Mouse (Mus musculus) right cerebral cortex, postnatal 4 days (tissue): ENCODE data around the gene Kcnk5.

Experiments
- DNase-seq: peaks from one replicate; pipeline ENCODE4 v3.0.0-alpha.2; 2022

The Kcnk5 gene

DNA sequence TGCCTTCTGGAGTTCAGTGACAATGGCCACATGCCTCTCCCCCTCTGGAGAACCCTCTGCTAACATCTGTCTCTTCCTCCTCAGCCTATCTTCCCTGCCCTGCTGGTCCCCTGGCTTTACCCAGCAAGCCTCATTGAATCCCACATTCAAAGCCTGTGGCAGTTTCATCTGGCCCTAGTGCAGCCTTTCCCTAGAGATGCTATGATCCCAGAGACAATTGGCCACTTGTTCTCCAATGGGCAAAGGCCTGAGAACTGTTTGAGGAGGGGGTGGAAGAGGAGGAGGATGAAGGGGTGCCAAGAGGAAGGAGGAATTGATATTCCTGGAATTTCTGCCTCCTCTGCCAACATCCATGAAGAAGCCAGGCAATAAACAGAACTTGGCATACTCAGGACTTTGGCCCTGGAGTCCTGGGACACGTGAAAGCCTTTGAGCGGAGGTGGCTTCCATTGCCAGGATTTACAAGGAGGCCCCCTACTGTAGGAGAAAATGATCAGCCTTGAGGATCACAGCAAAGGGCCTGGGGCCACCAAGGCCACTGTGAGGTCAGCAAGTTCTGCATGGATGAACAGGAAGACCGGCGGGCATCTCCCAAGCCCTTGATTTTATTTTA is 11.6 kb upstream of the Kcnk5 start:
- no peak for DNase-seq

DNA sequence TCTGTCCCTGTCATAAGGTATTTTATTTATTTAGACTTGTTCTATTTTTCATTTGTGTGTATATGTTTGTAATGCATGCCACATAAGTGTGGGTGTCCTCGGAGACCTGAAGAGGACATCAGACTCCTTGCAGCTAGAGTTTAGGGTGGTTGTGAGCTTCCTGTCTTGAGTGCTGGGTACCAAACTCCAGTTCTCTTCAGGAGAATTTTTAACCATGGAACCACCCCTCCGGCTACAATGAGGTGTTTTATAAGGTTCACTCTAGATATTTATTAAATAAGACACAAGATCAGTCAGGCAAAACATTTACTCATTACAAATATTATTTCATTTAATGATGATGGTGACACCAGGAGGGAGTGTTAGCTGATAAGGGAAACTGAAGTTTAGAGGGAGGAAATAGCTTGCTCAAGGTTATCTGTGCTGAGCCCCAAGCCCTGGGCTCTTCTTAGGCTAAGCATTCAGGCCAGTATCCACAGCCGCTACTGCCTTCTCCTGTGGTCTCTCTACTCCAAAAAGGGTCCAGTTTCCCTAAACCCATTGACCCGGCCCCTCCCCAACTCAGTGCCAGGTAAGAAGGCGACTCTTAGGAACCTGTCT is 9.6 kb upstream of the Kcnk5 start:
- no peak for DNase-seq

DNA sequence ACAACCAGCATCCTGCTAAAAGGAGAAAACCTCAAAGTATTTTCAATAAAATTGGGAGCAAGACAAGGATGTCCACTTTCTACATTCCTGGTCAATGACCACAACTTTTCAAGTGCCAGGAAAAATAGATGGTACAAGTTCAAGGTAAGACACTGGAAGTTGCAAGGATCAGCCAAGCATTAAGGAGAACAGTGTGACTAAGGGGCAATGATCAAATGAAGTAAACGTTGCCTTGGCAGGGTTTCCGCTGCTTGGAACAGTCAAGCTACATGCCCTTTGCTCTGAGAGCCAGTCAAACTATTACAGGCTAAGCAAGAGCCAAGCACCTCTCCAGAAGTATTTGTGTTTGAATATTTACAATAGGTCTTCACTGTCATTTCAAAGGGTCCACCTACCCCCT is 8.1 kb upstream of the Kcnk5 start:
- DNase-seq = no peak

DNA sequence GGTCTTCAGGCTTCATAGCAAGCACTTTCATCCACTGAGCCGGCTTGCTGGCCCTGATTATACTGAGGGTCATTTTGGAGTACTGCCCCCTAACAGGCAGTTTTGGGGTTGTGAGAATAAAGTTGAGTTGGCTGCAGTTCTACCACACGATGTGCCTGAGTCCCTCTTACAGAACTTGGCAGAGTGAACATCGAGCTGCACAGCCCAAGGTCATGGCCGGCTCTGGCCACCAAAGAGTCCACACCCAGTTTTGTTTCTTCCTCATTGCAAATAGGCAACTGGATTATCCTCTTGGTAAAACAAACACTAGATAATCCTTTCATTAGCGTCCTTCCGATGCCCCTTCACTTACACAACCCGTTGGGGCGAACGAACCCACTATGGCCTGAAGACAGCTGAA is 3.8 kb upstream of the Kcnk5 start:
- DNase-seq = no peak

DNA sequence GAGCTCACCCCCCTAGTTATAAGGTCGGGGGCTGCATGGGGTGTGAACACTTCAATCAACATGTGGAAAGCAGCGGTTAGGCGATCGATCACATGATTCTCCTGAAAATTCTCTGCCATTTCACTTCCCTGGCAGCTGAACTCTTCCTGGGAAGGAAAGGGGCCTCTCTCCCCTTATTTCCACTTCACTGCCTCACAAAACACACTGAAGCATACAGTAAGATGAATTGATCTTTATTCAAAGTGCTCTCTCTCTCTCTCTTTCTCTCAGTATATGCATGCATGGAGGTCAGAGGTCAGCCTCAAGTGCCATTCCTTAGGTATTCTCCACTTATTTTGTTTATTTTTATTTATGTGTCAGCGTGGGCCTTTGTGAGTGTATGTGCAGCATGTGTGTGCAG is 2.1 kb upstream of the Kcnk5 start:
- DNase-seq = no peak

DNA sequence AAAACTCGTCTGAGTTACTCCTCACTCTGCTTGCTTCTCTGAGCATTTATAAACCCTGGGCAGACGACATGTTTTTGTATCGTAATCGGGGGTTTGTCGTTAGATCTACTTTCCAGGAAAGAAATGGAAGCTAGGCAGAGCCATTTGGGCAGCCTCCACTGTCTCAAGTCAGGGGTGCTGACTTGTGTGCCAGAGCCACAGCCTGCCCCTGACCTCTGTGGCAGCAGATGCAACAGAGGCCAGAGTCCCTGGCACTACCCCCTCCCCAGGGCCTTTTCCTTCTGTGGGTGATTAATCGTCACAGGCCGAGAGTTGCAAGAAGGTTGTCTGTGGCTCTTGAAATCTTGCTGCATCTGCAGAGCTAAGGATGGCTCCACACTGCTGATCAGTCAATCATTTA is 987 bp upstream of the Kcnk5 start:
- DNase-seq = no peak

DNA sequence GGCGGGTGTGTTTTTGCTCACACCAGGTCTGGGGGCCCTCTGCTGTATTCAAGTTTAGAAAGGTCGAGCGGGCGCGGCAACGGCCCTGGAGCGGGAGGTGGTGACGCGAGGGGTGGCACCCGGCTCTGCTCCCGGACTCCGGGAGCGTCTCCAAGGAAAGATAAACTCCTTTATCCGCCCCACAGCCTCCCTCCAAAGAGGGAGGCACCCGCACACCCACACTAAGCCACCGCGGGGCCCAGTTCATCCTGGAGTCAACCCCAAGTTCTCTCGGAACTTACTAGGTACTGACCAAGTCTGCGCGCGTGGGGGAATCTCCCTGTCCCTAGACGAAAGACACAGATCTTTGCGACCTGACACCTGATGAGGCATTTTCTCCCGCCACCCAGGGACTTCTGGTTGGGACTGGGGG is 852 bp downstream of the Kcnk5 start:
- DNase-seq = no peak

DNA sequence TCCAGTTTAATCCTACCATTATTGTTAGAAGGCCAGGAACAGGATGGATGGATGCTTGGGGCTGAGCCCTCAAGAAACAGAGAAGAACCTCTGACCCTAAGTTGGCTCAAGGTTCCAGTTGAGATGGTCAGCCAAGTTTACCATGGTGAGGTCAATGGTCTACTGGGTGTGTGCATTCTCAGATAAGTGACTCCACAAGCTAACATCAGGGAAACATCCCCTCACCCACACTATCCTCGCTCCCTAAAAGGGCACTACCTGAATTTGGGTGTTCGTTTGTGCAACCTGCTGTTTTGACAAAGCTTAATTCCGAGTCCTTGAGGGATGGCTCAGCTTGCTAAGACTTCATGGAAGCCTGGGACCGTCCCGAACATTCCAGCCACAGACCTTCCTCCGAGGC is 1.3 kb downstream of the Kcnk5 start:
- no peak for DNase-seq

DNA sequence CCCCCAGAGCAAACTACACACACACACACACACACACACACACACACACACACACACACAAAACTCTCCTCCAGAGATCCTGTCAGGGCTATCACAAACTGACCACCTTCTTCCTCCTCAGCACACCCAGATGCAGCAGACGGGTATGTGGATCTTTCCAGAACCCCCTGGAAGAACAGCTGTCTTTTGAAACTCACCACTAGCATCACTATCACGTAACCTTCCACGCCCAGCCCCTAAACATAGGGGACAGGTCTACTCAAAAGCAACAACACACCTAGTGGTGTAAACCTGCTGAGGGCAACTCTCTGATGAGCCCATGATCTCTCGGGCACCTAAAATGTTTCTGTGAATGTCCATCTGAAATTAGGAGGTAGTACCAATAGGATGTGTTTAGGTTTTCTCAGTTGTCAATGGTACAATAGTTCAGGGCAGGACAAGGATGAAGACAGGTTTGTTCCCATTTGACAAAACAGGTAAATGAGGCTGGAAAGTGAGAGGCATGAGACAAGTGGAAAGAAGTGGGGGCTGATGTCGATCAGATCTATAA is 1.8 kb downstream of the Kcnk5 start:
- DNase-seq = no peak

DNA sequence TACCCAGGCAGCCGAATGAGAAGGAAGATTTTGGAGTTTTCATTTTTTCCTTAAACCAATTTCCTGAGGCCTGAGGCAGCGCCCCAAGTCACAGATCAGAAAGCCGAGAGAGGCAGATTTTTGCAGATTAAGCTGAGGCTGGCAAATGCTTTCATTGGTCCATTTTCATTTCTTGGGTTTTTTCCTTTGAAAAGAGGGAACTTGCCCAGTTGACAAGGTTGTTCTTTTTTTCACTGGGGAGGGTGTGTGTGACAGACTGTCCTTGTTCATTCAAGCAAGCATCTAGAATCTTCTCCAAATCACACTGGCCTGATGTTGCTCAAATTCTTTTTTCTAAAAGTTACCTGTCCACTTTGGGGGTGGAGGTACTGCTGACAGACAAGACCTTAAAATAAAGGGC is 2.5 kb downstream of the Kcnk5 start:
- no peak for DNase-seq

DNA sequence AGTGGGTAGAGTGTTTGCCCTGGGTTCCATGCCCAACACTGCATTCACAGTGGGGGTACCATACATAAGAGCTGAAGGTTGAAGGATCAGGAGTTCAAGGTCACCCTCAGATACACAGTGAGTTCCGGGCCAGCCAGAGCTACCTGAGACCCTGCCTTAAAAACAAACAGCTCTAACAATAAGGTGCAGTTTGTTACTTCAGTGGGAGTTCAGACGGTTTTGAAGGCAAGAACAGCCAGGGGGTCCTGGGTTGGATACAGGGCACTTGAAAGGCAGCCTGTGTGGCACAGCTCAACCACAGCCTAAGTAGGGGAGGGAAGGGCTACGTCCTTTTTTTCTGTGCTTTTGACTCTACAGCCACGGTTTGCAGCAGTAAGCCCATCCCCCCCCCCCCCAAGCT is 3.0 kb downstream of the Kcnk5 start:
- no peak for DNase-seq

DNA sequence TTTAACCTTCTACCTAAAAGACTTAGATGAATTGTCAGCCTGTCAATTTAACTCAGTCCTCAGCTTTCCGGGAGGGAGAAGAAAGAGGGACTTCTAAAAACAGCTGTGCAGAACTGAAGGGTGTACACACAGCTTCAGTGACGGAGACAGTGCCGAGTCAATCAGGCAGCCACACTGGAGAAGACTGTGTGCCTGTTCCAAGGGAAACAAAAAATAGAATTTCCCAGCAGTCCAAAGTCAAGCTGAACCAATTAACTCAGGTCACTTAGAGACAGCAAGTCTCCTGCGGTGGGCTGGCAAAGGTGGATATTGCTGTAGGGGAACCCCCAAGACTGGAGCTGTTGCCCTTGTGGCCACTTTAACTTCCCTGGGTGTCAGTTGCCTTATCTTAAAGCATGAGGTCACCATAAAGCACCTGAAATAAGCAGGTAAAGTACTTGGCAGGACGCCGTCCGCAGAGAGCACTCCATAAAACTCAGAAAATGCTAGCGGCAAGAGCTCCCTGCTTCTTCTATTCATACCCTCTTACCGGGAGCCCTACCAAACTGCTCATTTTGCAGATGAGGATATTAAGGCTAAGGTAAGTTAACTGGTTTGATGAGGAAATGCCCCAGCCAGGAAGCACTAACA is 4.0 kb downstream of the Kcnk5 start:
- DNase-seq = no peak

DNA sequence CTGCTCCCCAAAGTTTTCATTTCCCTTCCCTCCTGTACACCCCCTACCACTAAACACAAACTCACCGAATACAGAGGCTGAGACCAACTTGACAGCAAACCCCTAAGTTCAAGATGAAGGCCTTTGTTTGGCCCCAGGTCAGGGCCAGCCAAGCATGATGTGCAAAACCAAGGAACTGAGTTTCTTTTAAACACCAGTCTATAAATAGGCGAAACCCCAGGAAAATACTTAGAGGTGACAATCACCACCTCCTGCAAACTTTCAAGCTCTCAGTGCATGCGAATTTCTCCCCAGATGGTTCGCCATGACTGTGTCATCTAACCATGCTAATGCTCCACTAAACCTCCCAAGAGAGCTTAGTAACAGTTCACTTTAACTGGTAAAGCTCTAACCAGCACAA is 5.9 kb downstream of the Kcnk5 start:
- no peak for DNase-seq

DNA sequence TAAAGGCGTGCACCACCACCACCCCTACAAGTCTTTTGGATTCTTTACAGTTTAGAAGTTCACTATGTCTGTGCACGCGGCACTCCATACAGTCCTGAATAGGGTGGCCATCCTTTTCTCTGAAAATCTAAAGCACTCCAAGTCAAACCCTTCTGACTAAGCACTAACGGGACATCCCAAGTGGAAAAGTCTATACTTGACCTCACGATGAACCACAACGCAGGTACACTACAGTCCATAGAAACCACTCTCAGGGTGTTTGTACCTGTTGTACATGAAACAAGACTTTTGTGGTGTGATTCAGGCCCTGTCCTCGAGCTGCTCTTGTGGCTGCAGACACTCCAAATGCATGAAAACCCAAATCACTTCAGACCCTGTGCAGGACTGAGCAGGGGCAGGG is 6.5 kb downstream of the Kcnk5 start:
- no peak for DNase-seq

DNA sequence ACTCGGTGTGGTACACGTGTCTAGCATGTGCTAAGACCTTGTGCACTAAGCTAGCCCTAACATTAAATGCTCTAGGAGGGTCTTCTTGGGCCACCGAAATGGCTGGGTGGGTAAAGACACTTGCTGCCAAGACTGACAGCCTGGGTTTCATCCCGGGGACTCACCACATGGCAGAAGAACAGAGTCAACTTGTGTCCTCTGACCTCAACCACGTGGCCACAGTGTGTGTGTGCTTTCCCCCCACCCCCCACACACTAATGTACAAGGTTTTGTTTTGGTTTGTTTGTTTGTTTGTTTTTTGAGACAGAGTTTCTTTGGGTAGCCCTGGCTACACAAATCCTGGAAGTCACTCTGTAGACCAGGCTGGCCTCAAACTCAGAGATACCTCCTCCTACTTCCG is 6.9 kb downstream of the Kcnk5 start:
- no peak for DNase-seq

DNA sequence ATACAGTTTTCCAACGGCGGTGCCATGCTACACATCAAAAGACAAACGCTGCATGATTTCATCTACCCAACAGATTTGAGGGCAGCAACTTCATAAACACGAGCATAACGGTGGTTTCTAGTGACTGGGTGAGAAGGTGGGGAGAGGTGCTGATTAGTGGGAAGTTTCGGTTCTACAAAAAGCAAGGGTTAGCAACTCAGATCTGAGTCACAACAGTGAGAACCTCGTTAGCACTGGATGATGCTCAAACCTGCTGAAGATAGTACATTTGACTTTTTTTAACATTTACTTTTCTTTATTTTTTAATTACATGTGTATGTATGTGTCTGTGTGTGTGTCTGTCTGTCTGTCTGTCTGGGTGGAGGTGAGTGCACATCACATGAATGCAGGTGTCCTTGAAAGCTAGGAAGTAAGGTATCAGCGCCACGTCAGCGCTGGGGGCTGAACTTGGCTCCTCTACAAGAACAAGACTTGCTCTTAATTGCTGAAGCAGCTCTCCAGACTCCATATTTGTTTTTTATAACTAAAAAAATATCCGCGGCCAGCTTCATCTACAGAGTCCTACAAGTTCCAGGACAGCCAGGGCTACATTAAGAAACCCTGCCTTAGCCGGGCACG is 7.6 kb downstream of the Kcnk5 start:
- DNase-seq = no peak

DNA sequence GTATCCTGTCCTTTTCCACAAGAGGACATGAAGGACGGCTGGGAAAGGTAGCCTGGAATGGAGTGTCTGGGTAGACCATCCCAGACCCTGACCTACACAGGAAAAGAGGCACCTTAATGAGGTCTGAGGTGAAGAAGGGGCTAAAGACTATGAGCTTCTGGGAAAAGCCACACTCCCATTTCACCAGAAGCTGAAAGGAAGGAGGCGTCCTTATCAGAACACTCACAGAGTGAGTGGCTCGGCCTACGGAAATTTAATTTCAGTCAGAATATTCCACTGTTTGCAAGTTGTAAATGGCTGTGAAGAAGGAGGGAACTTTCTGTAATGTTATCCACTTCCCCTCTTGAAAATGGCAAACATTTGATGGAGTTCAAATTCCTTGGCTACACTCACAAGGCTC is 8.7 kb downstream of the Kcnk5 start:
- DNase-seq = no peak

DNA sequence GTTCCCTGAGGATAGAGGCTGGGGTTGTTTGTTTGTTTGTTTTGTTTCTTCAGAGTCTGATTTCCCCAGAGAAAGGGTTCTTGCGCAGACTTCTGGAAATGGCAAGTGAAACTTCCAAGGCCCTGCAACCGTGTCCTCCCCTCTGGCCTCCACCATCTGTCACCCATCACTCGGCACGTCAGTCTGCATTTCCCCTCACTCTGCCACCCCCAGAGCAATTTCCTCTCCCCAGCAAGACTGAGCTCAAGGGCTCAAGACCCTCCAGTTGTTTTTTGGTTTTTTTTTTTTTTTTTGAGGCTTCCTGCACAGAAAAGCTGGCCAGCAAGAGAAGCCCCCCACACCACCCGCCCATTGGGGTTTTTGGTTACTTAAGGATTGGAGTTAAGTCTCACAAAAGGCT is 9.1 kb downstream of the Kcnk5 start:
- DNase-seq = no peak

DNA sequence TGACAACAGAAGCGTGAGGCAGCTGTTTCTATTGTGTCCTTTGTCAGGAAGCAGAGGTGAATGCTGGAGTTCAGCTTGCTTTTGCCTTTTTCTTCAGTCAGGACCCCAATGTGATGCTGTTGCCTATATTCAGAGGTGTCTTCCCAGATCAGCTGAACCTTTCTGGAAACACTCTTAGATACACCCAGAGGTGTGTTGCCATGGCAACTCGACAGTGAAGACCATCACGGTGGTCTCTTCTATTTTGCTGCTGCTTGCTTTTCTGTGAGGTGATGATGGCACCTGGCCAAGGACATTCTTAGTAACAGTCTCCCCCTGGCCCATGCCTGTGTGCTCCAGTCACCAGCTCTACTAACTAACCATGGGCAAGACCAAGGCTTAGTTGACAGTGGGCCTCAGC is 9.8 kb downstream of the Kcnk5 start:
- DNase-seq = no peak

DNA sequence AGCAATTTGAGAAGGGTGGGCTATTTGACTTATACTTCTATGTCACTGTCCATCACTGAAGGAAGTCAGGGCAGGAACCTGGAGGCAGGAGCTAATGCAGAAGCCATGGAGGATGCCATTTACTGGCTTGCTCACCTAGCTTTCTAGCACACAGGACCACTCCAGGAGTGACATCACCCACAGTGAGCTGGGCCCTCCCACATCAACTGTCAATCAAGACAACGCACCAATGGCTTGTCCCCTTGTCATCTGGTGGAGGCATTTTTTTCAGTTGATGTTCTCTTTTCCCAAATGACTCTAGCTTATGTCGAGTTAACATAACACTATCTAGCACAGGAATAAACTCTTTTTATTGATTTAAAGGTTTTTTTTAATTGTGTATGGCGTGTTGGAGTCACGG is 12.4 kb downstream of the Kcnk5 start:
- DNase-seq = no peak

DNA sequence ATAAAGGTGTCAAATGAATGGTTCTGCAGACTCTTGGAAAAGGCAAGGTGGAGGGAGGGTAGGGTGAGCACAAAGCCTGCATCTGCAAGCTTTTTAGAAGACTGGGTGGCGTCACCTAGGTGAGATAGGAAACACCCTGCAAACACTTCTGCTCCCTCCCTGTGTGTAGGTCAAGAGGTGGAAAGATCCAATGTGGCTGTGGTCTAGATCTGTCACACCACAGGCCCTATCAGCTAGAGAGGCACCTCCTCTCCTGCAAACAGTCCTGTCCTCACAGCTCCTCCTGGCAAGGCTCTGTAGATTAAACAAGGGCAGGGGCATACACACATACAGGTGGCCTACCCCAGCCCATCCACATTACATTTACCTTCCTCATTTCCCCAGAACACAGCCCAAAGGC is 13.1 kb downstream of the Kcnk5 start:
- no peak for DNase-seq

DNA sequence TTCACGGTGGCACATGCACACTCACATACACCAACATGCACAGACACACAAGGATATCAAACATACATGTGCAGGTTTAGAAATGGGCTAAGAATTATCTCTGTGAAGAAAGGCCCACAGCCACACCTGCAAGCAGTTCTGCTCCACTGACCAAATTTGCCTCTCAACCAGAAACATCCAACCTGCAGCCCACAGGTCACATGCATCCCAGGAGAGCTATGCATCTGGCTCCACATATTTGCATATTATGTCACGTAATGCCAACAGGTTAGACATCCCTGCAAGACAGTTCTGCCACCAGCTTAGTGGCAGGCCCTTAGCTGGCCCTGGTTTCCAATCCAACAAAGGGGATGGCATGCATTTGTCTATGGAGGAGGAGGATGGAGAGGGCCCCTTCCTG is 13.6 kb downstream of the Kcnk5 start:
- DNase-seq = no peak

DNA sequence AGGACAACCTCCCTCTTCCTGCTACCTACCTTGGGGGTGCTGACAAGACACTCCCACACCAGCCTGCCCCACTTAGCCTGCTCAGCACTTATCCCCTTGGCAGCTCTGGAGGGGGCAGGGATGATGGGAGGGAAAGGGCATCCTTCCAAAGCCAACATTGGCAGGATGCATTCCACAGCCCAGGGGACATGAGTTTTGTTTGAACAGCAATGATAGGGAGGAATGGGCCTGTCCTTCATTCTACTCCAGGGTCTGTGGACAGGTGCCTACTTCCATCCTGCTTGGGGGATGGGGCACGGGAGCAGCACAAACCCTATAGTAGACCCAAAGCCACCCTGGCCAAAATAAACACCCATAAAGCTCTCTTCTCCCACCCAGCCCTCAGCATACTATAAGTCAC is 16.2 kb downstream of the Kcnk5 start:
- DNase-seq = no peak

DNA sequence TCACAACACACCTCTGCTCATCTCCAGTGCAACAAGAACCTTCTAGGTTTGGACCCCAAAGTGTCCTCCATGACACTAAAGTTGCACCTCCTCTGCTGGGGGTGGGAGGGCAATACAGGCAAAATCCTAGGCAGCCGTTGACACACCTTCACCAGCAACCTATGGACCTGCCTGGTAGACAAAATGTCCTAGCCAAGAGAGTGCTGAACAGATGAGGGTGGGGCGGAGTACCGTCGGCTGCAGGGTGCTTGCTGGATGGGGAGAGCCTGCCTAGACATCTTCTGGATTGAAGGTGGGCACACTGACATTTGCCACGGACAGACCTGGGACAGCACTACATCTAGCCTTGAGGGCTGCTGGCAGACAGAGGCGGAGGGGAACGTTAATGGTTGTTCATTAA is 17.2 kb downstream of the Kcnk5 start:
- DNase-seq = no peak
